Mouse (Mus musculus) heart, postnatal 0 days (tissue): ENCODE measurements around the gene Rasal2.

Source experiments
- CTCF ChIP-seq: IDR thresholded peaks from 2 replicates; pipeline ENCODE4 v1.5.1; 2016; ENCODE audit warnings: antibody characterized with exemption, control low read depth, low read depth
- EP300 ChIP-seq: IDR thresholded peaks from 2 replicates; pipeline ENCODE4 v1.6.1; 2016; ENCODE audit warnings: antibody characterized with exemption, low read depth

DNA sequence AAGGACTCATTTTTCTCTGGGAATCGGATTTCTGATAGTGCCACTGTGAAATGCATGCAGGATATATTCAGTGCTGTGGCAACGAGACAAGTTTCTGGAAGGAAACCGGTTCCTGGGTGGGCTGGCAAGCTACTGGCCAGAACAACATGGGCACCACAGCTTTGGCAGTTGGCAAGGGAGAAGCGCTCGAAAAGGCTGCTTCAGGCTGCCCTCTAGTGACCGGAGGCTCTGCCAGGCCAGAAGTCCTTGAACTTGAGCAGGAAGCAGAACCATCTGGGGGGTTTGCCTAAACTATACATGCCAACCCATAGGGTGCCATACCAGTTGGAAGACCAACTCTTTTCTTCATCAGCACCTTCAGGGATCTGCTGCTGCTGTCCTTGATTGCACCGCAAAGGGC is 33.9 kb upstream of the Rasal2 start:
- peak; percentile 71 for TF ChIP-seq CTCF
- TF ChIP-seq EP300: no peak
